Mouse (Mus musculus): ENCODE results near the gene Hc. TPM values are rescaled to one million over a fixed set of nuclear protein-coding genes. Genes with fewer than 3 reads are reported as not detected.

Hc gene
- polyA plus RNA-seq, 1 experiment from 2014 or later, result not detected

GRCm38 (mm10) chr2:35079166-35079565, 17.9 kb upstream of the Hc start:
- H3K9me3 ChIP-seq, result no peaks in the 10 kb centered on the region
- 60% methylated on average over 6 of the region's 6 CpGs for WGBS
- no peaks in the 10 kb centered on the region for H3K27me3 ChIP-seq
- H3K9ac ChIP-seq, result no peak overlapping the region
- ATAC-seq (ENCODE audit: insufficient number of reproducible peaks, insufficient read depth, low FRiP score, low TSS enrichment, low read depth), result no peak
- H3K4me1 ChIP-seq, result no peaks in the 10 kb centered on the region
- no peaks in the 10 kb centered on the region for H3K36me3 ChIP-seq
- H3K4me2 ChIP-seq, result no peak overlapping the region
- H3K4me3 ChIP-seq, result no peak overlapping the region
- H3K27ac ChIP-seq, result no peak overlapping the region

DNA sequence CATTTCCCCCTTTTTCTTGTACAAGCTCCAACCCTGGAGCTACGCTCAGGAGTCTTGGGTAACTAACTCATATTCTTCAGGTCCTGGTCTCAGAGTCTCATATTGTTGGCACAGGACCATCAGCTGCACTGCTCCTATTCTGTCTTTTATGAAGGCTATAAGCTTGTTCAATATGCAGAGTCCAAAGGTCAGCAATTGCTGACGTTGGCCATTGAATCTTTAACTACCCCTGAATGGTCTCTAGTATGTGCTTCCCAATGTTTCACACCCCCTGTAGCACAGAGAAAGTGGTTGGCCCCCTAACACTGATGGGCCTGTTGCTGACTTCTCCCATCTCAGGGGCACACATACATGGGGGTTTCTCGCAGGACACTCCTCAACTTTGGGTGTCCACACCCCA, 13.1 kb upstream of the Hc start:
- ATAC-seq (ENCODE audit: insufficient number of reproducible peaks, insufficient read depth, low FRiP score, low TSS enrichment, low read depth), result no peak
- Histone ChIP-seq H3K4me2 (no peak overlapping the region), H3K9ac (no peak overlapping the region), H3K9me3 (no peaks in the 10 kb centered on the region), H3K4me1 (no peaks in the 10 kb centered on the region; the same call in 1 of the 2 replicates), H3K4me3 (no peak overlapping the region), H3K36me3 (no peaks in the 10 kb centered on the region), H3K27ac (no peak overlapping the region), H3K27me3 (no peaks in the 10 kb centered on the region)
- 95% methylated on average over 3 of the region's 3 CpGs for WGBS

GRCm38 (mm10) chr2:35072547-35072946, 11.3 kb upstream of the Hc start:
- Histone ChIP-seq H3K4me2 (no peak overlapping the region), H3K36me3 (no peaks in the 10 kb centered on the region), H3K4me1 (no peaks in the 10 kb centered on the region; the same call in 1 of the 2 replicates), H3K4me3 (no peak overlapping the region), H3K27me3 (no peaks in the 10 kb centered on the region), H3K9me3 (no peaks in the 10 kb centered on the region), H3K9ac (no peak overlapping the region), H3K27ac (no peak overlapping the region)
- 65% methylated on average over 2 of the region's 2 CpGs for WGBS
- ATAC-seq (ENCODE audit: insufficient number of reproducible peaks, insufficient read depth, low FRiP score, low TSS enrichment, low read depth), result no peak

- ATAC-seq (ENCODE audit: insufficient number of reproducible peaks, insufficient read depth, low FRiP score, low TSS enrichment, low read depth), result no peak
- no peak overlapping the region for H3K4me2 ChIP-seq
- H3K4me3 ChIP-seq, result no peak overlapping the region
- no peaks in the 10 kb centered on the region for H3K9me3 ChIP-seq
- WGBS, result 76% methylated on average over 4 of the region's 4 CpGs
- H3K27me3 ChIP-seq, result no peaks in the 10 kb centered on the region
- no peak overlapping the region for H3K27ac ChIP-seq
- H3K4me1 ChIP-seq, result no peaks in the 10 kb centered on the region; the same call in 1 of the 2 replicates
- H3K9ac ChIP-seq, result no peak overlapping the region
- H3K36me3 ChIP-seq, result no peaks in the 10 kb centered on the region
Measured at GRCm38 (mm10) chr2:35070275-35070674, 9.0 kb upstream of the Hc start.

- Histone ChIP-seq H3K9me3 (no peaks in the 10 kb centered on the region), H3K4me1 (no peaks in the 10 kb centered on the region; the same call in 1 of the 2 replicates), H3K4me2 (no peak overlapping the region), H3K27me3 (no peaks in the 10 kb centered on the region), H3K36me3 (no peaks in the 10 kb centered on the region), H3K27ac (no peak overlapping the region), H3K4me3 (no peak overlapping the region), H3K9ac (no peak overlapping the region)
- ATAC-seq (ENCODE audit: insufficient number of reproducible peaks, insufficient read depth, low FRiP score, low TSS enrichment, low read depth), result no peak
- 90% methylated on average over 1 of the region's 1 CpGs for WGBS
Measured at GRCm38 (mm10) chr2:35069124-35069523, 7.9 kb upstream of the Hc start.

GRCm38 (mm10) chr2:35067117-35067516, 5.9 kb upstream of the Hc start:
- no peak overlapping the region for H3K9ac ChIP-seq
- no peaks in the 10 kb centered on the region; the same call in 1 of the 2 replicates for H3K4me1 ChIP-seq
- ATAC-seq (ENCODE audit: insufficient number of reproducible peaks, insufficient read depth, low FRiP score, low TSS enrichment, low read depth), result no peak
- no peak overlapping the region for H3K27ac ChIP-seq
- no peak overlapping the region for H3K4me3 ChIP-seq
- 86% methylated on average over 11 of the region's 11 CpGs for WGBS
- no peaks in the 10 kb centered on the region for H3K27me3 ChIP-seq
- H3K4me2 ChIP-seq, result no peak overlapping the region
- no peaks in the 10 kb centered on the region for H3K36me3 ChIP-seq
- H3K9me3 ChIP-seq, result no peaks in the 10 kb centered on the region

DNA sequence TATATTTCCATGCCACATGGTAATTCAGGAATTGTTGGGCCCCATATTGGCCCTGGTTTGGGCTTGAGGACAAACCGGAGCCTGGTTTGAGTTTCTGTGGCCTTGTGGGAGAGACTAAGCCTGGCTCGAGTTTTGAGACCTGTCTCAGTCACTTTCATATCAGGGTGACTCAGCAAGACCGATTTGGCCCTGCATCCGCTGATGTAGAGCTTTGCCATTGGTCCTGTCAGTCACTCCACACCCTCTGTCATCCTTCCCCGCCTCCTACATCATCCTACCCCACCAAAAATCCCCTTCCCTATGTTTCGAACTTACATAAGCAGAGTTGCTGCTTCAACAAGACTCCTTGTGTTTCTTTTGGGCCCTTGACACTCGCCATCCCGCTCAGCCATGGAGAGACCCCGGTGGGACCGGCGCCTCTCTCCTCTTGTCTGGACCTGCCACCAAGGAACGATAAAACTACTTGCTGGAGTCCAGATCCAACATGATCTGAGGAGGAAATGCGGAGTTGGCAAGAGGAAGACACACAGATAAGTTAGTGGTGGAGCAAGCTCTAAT, 5.4 kb upstream of the Hc start:
- no peak overlapping the region for H3K27ac ChIP-seq
- no peaks in the 10 kb centered on the region for H3K9me3 ChIP-seq
- WGBS, result 86% methylated on average over 13 of the region's 13 CpGs

DNA sequence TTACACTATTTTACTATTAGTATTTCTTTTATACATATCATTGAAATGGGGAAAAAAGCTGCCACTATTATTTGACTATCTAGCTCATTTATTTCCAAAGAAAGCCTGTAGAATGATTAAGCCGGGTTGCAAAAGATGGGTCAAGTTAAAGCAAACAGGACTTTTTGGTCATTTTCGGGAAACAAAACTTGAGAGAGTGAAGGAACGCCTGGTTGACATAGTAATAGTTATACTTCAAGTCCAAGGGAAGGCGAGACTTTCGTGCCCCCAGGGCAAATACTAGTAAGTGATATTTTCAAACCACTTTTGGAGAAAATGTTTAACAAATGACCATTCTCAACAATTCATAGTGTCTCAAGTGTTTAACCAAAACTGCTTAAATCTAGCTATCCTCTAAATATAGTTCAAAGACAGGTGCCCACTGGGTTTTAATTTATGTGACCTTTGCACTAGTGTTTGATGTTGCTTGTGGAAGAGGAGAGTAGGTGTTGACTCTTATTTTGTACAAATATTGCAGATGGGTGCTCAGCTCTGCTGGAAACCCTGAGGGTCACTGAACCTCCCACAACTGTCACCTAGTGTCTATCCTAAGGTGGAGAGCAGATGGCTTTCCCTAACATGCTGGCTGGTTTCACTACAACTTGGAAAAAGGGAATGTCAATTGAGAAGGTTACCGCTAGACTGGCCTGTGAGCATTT, 2.2 kb upstream of the Hc start:
- no peaks in the 10 kb centered on the region for H3K9me3 ChIP-seq
- H3K4me2 ChIP-seq, result no peak overlapping the region
- H3K4me1 ChIP-seq, result no peaks in the 10 kb centered on the region
- no peak for ATAC-seq (ENCODE audit: insufficient number of reproducible peaks, insufficient read depth, low FRiP score, low TSS enrichment, low read depth)
- H3K4me3 ChIP-seq, result no peak overlapping the region
- no peak overlapping the region for H3K27ac ChIP-seq
- 79% methylated on average over 6 of the region's 6 CpGs for WGBS
- H3K27me3 ChIP-seq, result no peaks in the 10 kb centered on the region
- H3K9ac ChIP-seq, result no peak overlapping the region
- H3K36me3 ChIP-seq, result no peaks in the 10 kb centered on the region

More for the DNA sequence above, 5.4 kb upstream of the Hc start:
- Histone ChIP-seq H3K9ac (no peak overlapping the region), H3K27me3 (no peaks in the 10 kb centered on the region), H3K4me3 (no peak overlapping the region), H3K36me3 (no peaks in the 10 kb centered on the region), H3K4me1 (no peaks in the 10 kb centered on the region; the same call in 1 of the 2 replicates), H3K4me2 (no peak overlapping the region)
- no peak for ATAC-seq (ENCODE audit: insufficient number of reproducible peaks, insufficient read depth, low FRiP score, low TSS enrichment, low read depth)

DNA sequence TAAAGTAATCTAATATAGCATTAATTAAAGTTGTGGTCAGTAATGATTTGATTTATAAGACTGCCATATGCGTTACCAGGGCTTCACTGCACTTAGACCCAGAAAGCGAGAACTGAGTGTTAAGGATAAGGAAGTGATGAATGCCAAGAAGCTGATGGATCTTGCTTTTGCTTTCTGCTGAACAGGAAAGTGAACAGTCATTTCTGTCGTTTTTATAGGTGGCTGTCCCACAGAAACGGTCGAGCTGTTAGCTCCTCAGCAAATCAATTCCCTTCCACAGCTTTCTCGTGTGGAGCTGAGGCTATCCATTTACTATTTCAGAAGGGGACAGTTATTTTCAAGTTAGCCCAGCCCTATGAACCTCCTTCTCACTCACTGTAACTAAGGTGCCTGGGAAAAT, 341 bp downstream of the Hc start:
- Histone ChIP-seq H3K27me3 (no peaks in the 10 kb centered on the region), H3K4me2 (no peak overlapping the region), H3K9me3 (no peaks in the 10 kb centered on the region), H3K4me3 (no peak overlapping the region), H3K4me1 (no peaks in the 10 kb centered on the region), H3K27ac (no peak overlapping the region), H3K9ac (no peak overlapping the region), H3K36me3 (no peaks in the 10 kb centered on the region)
- WGBS, result 71% methylated on average over 6 of the region's 6 CpGs
- ATAC-seq (ENCODE audit: insufficient number of reproducible peaks, insufficient read depth, low FRiP score, low TSS enrichment, low read depth), result no peak

DNA sequence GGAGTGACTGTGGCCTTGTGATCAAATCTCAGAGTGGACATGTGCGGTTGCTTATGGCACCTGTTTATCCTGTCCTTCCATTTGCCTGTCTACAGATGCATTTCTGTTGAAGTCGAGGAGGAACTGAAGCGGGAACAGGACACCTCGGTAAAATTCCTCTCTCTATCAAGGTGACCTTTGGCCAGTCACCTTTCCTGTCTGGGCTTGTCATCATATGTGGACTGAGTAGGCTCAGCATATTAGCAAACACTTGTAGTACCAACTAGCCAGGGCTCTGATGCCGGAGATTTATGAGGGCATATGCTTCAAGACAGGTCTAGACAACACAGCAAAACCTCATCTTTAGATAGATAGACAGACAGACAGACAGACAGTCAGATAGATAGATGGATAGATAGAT, 982 bp downstream of the Hc start:
- no peak overlapping the region for H3K4me2 ChIP-seq
- ATAC-seq (ENCODE audit: insufficient number of reproducible peaks, insufficient read depth, low FRiP score, low TSS enrichment, low read depth), result no peak
- H3K27ac ChIP-seq, result no peak overlapping the region
- 80% methylated on average over 5 of the region's 5 CpGs for WGBS
- H3K27me3 ChIP-seq, result no peaks in the 10 kb centered on the region
- no peaks in the 10 kb centered on the region for H3K4me1 ChIP-seq
- H3K9me3 ChIP-seq, result no peaks in the 10 kb centered on the region
- no peaks in the 10 kb centered on the region for H3K36me3 ChIP-seq
- no peak overlapping the region for H3K4me3 ChIP-seq
- no peak overlapping the region for H3K9ac ChIP-seq

DNA sequence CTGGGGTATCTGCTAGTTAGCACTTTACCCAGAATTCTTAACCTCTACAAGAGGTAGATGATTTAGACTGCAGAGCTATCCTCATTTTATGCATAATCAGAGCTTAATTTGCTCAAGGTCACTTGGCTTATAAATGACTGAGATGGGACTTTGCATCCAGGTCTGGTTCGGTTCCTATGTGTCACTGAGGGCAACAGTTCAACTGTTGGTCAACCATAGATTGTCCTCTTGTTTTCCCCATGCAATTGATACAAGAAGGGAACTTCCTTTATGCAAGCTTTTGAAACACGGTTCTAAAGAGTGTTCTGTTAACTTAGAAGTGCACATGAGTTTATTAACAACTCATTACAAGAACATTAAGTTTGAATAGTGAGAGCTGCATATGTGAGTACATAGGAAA, 2.9 kb downstream of the Hc start:
- WGBS, result 76% methylated on average over 2 of the region's 2 CpGs
- no peak overlapping the region for H3K4me2 ChIP-seq
- H3K4me3 ChIP-seq, result no peak overlapping the region
- no peaks in the 10 kb centered on the region for H3K4me1 ChIP-seq
- H3K9ac ChIP-seq, result no peak overlapping the region
- ATAC-seq (ENCODE audit: insufficient number of reproducible peaks, insufficient read depth, low FRiP score, low TSS enrichment, low read depth), result no peak
- no peak overlapping the region for H3K27ac ChIP-seq
- H3K36me3 ChIP-seq, result no peaks in the 10 kb centered on the region
- H3K9me3 ChIP-seq, result no peaks in the 10 kb centered on the region
- no peaks in the 10 kb centered on the region for H3K27me3 ChIP-seq

DNA sequence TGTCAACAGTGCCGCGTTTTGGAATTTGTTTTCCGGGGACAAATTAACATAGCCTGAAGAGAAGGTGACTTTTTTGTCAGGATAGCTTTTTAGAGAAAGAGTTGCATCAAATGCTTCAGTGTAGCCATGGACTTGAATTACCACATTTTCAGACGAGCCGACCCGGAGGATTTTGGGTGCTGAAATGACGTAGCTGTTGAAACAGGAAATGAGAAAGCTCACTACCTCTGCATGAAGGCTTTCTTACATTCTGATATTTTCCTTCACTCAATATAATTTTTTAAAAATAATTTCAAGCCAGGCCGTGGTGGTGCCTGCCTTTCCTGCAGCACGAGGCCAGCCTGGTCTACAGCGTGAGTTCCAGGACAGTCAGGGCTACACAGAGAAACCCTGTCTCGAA, 4.0 kb downstream of the Hc start:
- no peak overlapping the region for H3K4me3 ChIP-seq
- no peak for ATAC-seq (ENCODE audit: insufficient number of reproducible peaks, insufficient read depth, low FRiP score, low TSS enrichment, low read depth)
- no peaks in the 10 kb centered on the region for H3K4me1 ChIP-seq
- H3K27ac ChIP-seq, result no peak overlapping the region
- no peaks in the 10 kb centered on the region for H3K36me3 ChIP-seq
- H3K9me3 ChIP-seq, result no peaks in the 10 kb centered on the region
- H3K4me2 ChIP-seq, result no peak overlapping the region
- no peaks in the 10 kb centered on the region for H3K27me3 ChIP-seq
- 83% methylated on average over 11 of the region's 11 CpGs for WGBS
- no peak overlapping the region for H3K9ac ChIP-seq

All from embryonic facial prominence, embryonic 13.5 days (tissue).